Mouse (Mus musculus) CD4-positive helper T cell, adult 2 months (primary cell): ENCODE measurements around the gene Tmcc1.

Experiments used
- DNase-seq: peaks from one replicate; pipeline ENCODE4 v3.0.0-alpha.2; 2012; ENCODE audit warnings: low read depth, missing footprints, low spot score

Gene Tmcc1

GRCm38 (mm10) chr6:115994146-115994876, 199.0 kb downstream of the Tmcc1 start:
- DNase-seq: peak; percentile 45

GRCm38 (mm10) chr6:115993463-115994145, 199.7 kb downstream of the Tmcc1 start:
- peak; percentile 61 for DNase-seq

- no peak for DNase-seq
Measured at GRCm38 (mm10) chr6:115992981-115993380, 200.3 kb downstream of the Tmcc1 start.

GRCm38 (mm10) chr6:115991881-115992620, 201.2 kb downstream of the Tmcc1 start:
- no peak for DNase-seq

GRCm38 (mm10) chr6:115991108-115991880, 202.0 kb downstream of the Tmcc1 start:
- no peak for DNase-seq

GRCm38 (mm10) chr6:115990479-115990878, 202.8 kb downstream of the Tmcc1 start:
- no peak for DNase-seq

- DNase-seq: no peak
Measured at GRCm38 (mm10) chr6:115990056-115990455, 203.2 kb downstream of the Tmcc1 start.

GRCm38 (mm10) chr6:115989607-115990006, 203.7 kb downstream of the Tmcc1 start:
- no peak for DNase-seq

- DNase-seq: no peak
Measured at GRCm38 (mm10) chr6:115989032-115989431, 204.3 kb downstream of the Tmcc1 start.

GRCm38 (mm10) chr6:115987096-115987747, 206.1 kb downstream of the Tmcc1 start:
- DNase-seq: no peak

GRCm38 (mm10) chr6:115986472-115987095, 206.7 kb downstream of the Tmcc1 start:
- DNase-seq: no peak

- DNase-seq: no peak
Measured at GRCm38 (mm10) chr6:115985622-115986021, 207.7 kb downstream of the Tmcc1 start.

- no peak for DNase-seq
Measured at GRCm38 (mm10) chr6:115984580-115984979, 208.7 kb downstream of the Tmcc1 start.

- DNase-seq: no peak
Measured at GRCm38 (mm10) chr6:115983306-115984038, 209.8 kb downstream of the Tmcc1 start.

GRCm38 (mm10) chr6:115982889-115983288, 210.4 kb downstream of the Tmcc1 start:
- no peak for DNase-seq

- DNase-seq: no peak
Measured at GRCm38 (mm10) chr6:115978596-115978995, 214.7 kb downstream of the Tmcc1 start.

GRCm38 (mm10) chr6:115977810-115978209, 215.5 kb downstream of the Tmcc1 start:
- no peak for DNase-seq

- DNase-seq: no peak
Measured at GRCm38 (mm10) chr6:115975606-115976005, 217.7 kb downstream of the Tmcc1 start.

- no peak for DNase-seq
Measured at GRCm38 (mm10) chr6:115973881-115974662, 219.2 kb downstream of the Tmcc1 start.
